Mouse (Mus musculus): ENCODE measurements around the gene Serpini1. TPM values are rescaled to one million over a fixed set of nuclear protein-coding genes. Genes with fewer than 3 reads are reported as not detected.
"Not testable (repeated sequence)": the region's sequence is repeated elsewhere in the genome, so short reads cannot be mapped to it uniquely, and the experiment has no call there.

The Serpini1 gene
- polyA plus RNA-seq, 1 experiment from 2014 or later: 164 TPM

DNA sequence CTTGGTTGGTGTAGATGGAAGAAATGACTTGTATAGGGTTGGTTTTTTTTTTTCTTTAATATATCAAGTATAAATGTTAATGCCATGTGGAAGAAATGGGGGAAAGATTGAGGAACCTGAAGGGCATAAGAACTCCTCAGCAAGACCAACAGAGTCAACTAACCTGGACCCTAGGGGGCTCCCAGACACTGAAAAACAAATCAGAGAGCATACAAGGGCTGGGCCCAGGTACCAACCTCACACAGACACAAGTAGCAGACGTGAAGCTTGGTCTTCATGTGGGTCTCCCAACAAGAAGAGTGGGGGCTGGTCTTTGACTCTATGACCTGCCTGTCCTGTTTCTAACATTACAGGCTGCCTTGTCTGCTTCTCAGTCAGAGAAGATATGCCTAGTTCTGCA lies 82.2 kb downstream of the Serpini1 start:
- H3K27me3 ChIP-seq (replicated peaks): no peaks in the 10 kb centered on the region
- no peak overlapping the region for H3K4me3 ChIP-seq (replicated peaks)
- H3K4me1 ChIP-seq: no peaks in the 10 kb centered on the region
- WGBS: 72% methylated on average over 1 of the region's 1 CpGs
- no peaks in the 10 kb centered on the region for H3K36me3 ChIP-seq
- no peak overlapping the region for H3K27ac ChIP-seq (replicated peaks)
- no peak for ATAC-seq (ENCODE audit: low FRiP score)
- H3K9me3 ChIP-seq (replicated peaks): no peaks in the 10 kb centered on the region
- H3K9ac ChIP-seq (replicated peaks): no peak overlapping the region
- H3K4me2 ChIP-seq: no peak overlapping the region

DNA sequence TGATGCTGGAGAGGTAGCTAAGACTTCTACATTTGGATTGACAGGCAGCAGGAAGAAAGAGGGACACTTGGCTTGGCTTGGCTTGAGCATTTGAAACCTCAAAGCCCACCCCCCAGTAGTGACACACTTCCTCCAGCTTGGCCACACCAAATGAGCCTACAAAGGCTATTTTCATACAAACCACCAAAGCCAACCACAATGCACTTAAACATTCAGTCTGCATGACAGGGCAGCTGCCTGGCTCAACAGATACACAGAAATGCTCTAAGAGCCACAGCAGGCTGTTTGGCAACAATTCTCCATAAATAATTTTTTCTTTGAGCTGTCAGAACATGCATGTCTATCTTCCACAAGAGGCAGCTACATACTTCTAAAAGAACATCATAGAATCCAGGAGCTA lies 90.2 kb downstream of the Serpini1 start:
- no peaks in the 10 kb centered on the region for H3K4me1 ChIP-seq
- ATAC-seq (ENCODE audit: low FRiP score): no peak

DNA sequence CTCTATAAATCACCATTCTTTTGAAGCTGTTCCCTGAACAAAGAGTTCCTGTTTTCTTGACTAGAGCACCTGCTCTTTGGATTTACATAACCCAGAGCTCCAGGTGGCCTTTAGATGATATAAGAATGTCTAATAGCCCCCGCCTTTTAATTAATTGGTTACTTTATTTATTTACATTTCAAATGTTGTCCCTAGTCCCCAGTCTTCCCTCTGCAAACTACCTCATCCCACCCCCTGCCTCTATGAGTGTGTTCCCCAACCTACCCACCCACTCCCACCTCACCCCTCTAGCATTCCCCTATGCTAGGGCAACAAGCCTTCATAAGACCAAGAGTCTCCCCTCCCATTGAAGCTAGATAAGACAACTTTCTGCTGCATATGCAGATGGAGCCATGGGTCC lies 90.9 kb downstream of the Serpini1 start:
- no peak overlapping the region for H3K27ac ChIP-seq (replicated peaks)
- no peaks in the 10 kb centered on the region for H3K36me3 ChIP-seq
- H3K4me1 ChIP-seq: no peaks in the 10 kb centered on the region
- no peaks in the 10 kb centered on the region for H3K9me3 ChIP-seq (replicated peaks)
- WGBS: 70% methylated on average over 1 of the region's 1 CpGs
- no peak overlapping the region for H3K9ac ChIP-seq (replicated peaks)
- ATAC-seq (ENCODE audit: low FRiP score): no peak
- no peaks in the 10 kb centered on the region for H3K27me3 ChIP-seq (replicated peaks)
- H3K4me3 ChIP-seq (replicated peaks): no peak overlapping the region
- no peak overlapping the region for H3K4me2 ChIP-seq

More for the DNA sequence above, 90.2 kb downstream of the Serpini1 start:
- no peak overlapping the region for H3K27ac ChIP-seq (replicated peaks)
- H3K36me3 ChIP-seq: no peaks in the 10 kb centered on the region
- H3K4me3 ChIP-seq (replicated peaks): no peak overlapping the region
- H3K9ac ChIP-seq (replicated peaks): no peak overlapping the region
- H3K9me3 ChIP-seq (replicated peaks): no peaks in the 10 kb centered on the region
- H3K4me2 ChIP-seq: no peak overlapping the region
- no peaks in the 10 kb centered on the region for H3K27me3 ChIP-seq (replicated peaks)

DNA sequence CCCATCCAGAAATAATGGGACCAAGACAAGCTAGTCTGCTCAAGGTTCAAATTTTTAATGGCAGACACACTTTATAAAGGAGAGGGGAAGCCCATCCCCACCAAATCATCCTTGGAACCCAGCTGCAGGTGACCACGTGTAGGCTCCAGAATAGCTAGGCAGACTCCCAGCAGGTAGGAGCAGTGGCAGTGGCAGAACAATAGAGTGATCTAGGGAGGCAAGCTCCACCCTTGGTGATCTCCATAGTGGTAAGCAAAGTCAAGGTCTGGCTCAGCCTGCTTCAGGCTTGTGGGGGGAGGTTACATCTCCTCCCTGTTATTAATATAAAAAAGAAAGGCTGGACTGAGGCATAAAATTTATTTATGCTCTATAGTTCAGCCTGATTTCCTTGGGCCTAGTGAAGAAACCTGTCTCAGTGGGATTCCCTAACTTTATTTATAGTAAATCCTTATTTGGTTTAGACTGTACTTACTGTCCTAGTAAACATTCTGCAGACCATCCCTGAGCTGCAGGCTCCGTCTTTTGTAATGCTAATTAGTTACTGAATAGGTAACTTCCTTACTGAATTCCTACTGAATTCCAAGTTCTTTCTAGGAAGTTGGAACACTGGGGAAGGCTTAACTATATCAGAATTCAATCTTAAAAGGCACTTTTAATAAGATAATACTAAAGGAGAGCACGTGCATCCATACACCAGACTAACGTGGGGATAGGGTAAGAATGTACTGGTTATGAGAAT lies 93.2 kb downstream of the Serpini1 start:
- not testable (repeated sequence) for H3K9ac ChIP-seq (replicated peaks); H3K4me2 ChIP-seq; H3K36me3 ChIP-seq; H3K27ac ChIP-seq (replicated peaks); H3K9me3 ChIP-seq (replicated peaks); H3K4me3 ChIP-seq (replicated peaks); H3K4me1 ChIP-seq; ATAC-seq (ENCODE audit: low FRiP score); H3K27me3 ChIP-seq (replicated peaks)
- WGBS: 59% methylated on average over 4 of the region's 4 CpGs

DNA sequence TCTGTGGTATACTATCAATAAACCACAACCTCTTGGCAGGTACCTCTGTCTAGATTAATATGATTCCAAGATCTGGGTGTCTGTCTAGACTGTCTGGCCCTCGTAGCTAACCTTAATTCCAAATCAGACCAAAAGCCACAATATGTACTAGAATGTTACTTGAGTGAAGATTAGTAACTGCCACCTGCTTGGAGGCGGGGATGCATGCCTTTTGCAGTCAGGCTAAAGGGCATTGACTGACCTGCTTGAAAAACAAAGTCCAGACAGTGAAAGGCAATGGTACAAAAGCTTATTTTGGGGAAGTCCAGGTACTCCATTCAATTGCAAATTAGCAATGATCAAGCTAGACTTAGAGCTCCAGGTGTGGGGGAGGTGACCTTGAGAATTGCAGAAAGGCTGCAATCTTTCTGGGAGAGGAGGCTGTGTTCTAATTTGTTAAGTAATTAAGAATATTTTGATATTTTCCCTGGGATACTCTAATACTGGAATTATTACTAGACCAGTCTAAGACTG lies 94.3 kb downstream of the Serpini1 start:
- no peaks in the 10 kb centered on the region for H3K4me1 ChIP-seq

DNA sequence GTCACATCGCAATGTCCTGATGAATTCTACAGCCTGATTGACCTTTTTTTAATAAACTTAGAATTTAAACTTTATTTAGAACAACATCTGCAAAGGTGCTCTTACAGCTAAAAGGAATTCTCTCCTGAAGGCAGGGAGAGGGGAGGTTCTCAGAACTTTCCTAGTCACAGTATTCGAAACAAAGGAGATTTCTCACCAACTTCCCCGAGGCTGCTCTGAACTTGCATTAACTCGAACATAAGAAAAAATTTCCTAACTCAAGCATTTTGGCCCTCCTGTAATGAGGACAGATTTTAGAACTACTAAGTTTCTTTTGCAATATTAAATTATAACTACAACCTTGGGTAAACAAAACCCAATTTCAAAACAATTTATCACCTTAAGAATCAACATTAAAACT lies 96.6 kb downstream of the Serpini1 start:
- not testable (repeated sequence) for H3K4me3 ChIP-seq (replicated peaks); H3K4me1 ChIP-seq; H3K9ac ChIP-seq (replicated peaks); H3K27ac ChIP-seq (replicated peaks); H3K27me3 ChIP-seq (replicated peaks); H3K36me3 ChIP-seq; H3K9me3 ChIP-seq (replicated peaks); ATAC-seq (ENCODE audit: low FRiP score); H3K4me2 ChIP-seq
- 80% methylated on average over 4 of the region's 4 CpGs for WGBS

More for the DNA sequence above, 94.3 kb downstream of the Serpini1 start:
- H3K4me3 ChIP-seq (replicated peaks): no peak overlapping the region
- 91% methylated on average over 2 of the region's 2 CpGs for WGBS
- no peaks in the 10 kb centered on the region for H3K27me3 ChIP-seq (replicated peaks)
- H3K9me3 ChIP-seq (replicated peaks): no peaks in the 10 kb centered on the region
- H3K4me2 ChIP-seq: no peak overlapping the region
- H3K9ac ChIP-seq (replicated peaks): no peak overlapping the region
- no peak overlapping the region for H3K27ac ChIP-seq (replicated peaks)
- no peak for ATAC-seq (ENCODE audit: low FRiP score)
- no peaks in the 10 kb centered on the region for H3K36me3 ChIP-seq

DNA sequence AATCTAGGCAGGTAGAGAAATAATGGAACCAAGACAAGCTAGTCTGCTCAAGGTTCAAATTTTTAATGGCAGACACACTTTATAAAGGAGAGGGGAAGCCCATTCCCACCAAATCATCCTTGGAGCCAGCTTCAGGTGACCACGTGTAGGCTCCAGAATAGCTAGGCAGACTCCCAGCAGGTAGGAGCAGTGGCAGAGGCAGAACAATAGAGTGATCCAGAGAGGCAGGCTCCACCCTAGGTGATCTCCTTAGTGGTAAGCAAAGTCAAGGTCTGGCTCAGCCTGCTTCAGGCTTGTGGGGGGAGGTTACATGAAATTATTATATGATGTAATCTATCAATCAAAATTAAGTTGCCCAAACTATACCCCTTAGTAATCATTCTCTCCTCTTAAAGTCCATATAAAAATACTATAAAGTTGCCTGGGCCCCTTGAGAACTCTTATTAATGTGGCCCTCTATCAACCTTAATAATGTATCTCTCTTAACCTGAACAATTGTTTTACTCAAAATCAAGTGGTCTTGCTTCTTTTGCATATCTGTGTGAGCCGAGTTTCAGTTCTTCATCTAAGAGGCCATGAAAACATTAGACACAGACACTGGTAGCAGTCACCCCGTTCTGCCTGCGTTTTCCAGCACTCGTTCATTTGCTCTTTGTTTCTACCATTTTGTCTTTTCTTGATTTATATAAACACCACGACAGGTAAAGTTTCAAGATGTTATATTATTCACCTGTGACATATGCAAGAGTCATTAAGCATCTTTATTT lies 98.4 kb downstream of the Serpini1 start:
- WGBS: 82% methylated on average over 6 of the region's 6 CpGs
- no peak for ATAC-seq (ENCODE audit: low FRiP score)
- H3K36me3 ChIP-seq: no peaks in the 10 kb centered on the region
- no peak overlapping the region for H3K4me3 ChIP-seq (replicated peaks)
- no peaks in the 10 kb centered on the region for H3K4me1 ChIP-seq
- no peaks in the 10 kb centered on the region for H3K9me3 ChIP-seq (replicated peaks)
- H3K27ac ChIP-seq (replicated peaks): no peak overlapping the region
- no peak overlapping the region for H3K9ac ChIP-seq (replicated peaks)
- H3K27me3 ChIP-seq (replicated peaks): no peaks in the 10 kb centered on the region
- no peak overlapping the region for H3K4me2 ChIP-seq

DNA sequence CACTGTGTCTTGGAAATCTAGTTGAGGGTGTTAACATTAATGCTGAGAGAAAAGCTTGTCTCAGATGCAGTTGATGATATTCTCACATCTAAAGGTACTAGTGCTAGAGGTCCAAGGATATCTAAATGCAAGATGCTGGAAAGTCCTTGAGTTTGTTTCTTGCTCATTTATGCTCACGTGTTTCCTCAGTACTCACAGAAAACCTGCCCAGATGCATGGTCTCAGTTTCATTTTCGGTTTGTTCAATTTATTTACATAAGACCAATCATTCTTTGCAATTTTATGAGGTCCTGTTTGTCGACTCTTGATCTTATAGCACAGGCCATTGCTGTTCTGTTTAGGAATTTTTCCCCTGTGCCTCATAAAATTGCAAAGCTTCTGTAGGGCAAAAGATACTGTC lies 109.6 kb downstream of the Serpini1 start:
- H3K9me3 ChIP-seq (replicated peaks): no peaks in the 10 kb centered on the region
- no peak overlapping the region for H3K27ac ChIP-seq (replicated peaks)
- H3K4me3 ChIP-seq (replicated peaks): no peak overlapping the region
- no peak for ATAC-seq (ENCODE audit: low FRiP score)
- H3K36me3 ChIP-seq: no peaks in the 10 kb centered on the region
- no peak overlapping the region for H3K4me2 ChIP-seq
- H3K9ac ChIP-seq (replicated peaks): no peak overlapping the region
- H3K4me1 ChIP-seq: no peaks in the 10 kb centered on the region
- 80% methylated on average over 3 of the region's 3 CpGs for WGBS
- no peaks in the 10 kb centered on the region for H3K27me3 ChIP-seq (replicated peaks)

DNA sequence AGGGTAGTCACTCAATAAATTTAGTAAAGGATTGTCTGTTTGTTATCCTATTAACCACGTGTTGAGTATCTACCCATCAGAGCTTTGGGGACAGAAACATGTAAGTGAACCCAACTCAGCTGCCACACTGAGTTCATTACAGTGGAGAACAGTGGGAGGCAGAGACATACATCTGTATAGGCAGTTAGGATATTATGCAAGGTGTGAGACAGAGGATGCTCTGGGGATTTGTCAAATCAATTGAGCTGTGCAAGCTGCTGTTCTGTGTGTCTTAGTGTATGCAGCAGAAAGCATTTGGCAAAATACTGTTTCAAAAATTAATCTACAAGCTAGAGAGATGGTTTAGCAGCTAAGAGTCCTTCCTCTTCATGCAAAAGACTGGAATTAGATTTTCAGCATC lies 113.1 kb downstream of the Serpini1 start:
- WGBS: 42% methylated on average over 1 of the region's 1 CpGs
- no peak overlapping the region for H3K4me2 ChIP-seq
- no peaks in the 10 kb centered on the region for H3K36me3 ChIP-seq
- H3K27ac ChIP-seq (replicated peaks): no peak overlapping the region
- no peak overlapping the region for H3K9ac ChIP-seq (replicated peaks)
- H3K9me3 ChIP-seq (replicated peaks): no peaks in the 10 kb centered on the region
- H3K4me3 ChIP-seq (replicated peaks): no peak overlapping the region
- no peak for ATAC-seq (ENCODE audit: low FRiP score)
- no peaks in the 10 kb centered on the region for H3K4me1 ChIP-seq
- H3K27me3 ChIP-seq (replicated peaks): no peaks in the 10 kb centered on the region

DNA sequence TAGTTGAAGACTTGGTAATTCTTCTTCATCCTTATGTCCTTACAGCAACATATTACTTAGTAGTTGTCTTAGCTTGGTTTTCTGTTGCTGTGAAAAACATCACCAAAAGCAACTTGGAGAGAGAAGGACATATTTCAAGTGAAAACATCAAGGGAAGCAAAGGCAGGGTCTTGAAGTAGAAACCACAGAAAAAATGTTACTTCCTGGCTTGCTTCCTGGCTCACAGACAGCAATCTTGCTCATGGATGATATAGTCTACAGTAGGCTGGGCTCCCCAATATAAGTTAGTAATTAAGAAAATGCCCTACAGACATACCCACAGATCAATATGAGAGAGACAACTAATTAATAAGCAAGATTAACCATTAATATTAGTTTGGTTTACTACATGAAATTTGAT lies 125.5 kb downstream of the Serpini1 start:
- Histone ChIP-seq H3K4me2 (no peak overlapping the region), H3K4me3 (replicated peaks) (no peak overlapping the region), H3K27ac (replicated peaks) (no peak overlapping the region), H3K9me3 (replicated peaks) (no peaks in the 10 kb centered on the region), H3K36me3 (no peaks in the 10 kb centered on the region), H3K9ac (replicated peaks) (no peak overlapping the region), H3K4me1 (no peaks in the 10 kb centered on the region), H3K27me3 (replicated peaks) (no peaks in the 10 kb centered on the region)
- ATAC-seq (ENCODE audit: low FRiP score): no peak

DNA sequence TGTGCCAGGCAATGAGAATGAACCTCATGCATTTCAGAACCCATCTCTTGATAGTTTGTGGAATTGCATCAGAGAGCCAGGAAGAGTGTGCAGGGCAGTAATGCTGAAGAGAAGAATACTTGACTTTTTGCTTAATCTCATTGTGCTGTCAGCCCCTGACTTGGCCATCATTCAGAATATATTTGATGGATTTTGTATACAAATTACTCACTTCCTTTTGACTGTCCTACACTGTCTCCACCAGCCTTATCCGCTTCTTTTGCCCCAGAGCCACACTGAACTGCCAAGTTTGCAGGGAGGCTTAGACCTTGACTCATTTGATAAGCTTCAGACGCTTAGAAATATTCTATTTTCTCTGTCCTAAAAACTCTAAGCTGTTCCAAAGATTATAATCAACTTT lies 129.4 kb downstream of the Serpini1 start:
- no peaks in the 10 kb centered on the region for H3K9me3 ChIP-seq (replicated peaks)
- H3K9ac ChIP-seq (replicated peaks): no peak overlapping the region
- WGBS: 87% methylated on average over 2 of the region's 2 CpGs
- H3K4me2 ChIP-seq: no peak overlapping the region
- no peak overlapping the region for H3K4me3 ChIP-seq (replicated peaks)
- H3K4me1 ChIP-seq: no peaks in the 10 kb centered on the region
- no peak overlapping the region for H3K27ac ChIP-seq (replicated peaks)
- ATAC-seq (ENCODE audit: low FRiP score): no peak
- no peaks in the 10 kb centered on the region for H3K27me3 ChIP-seq (replicated peaks)
- no peaks in the 10 kb centered on the region for H3K36me3 ChIP-seq

DNA sequence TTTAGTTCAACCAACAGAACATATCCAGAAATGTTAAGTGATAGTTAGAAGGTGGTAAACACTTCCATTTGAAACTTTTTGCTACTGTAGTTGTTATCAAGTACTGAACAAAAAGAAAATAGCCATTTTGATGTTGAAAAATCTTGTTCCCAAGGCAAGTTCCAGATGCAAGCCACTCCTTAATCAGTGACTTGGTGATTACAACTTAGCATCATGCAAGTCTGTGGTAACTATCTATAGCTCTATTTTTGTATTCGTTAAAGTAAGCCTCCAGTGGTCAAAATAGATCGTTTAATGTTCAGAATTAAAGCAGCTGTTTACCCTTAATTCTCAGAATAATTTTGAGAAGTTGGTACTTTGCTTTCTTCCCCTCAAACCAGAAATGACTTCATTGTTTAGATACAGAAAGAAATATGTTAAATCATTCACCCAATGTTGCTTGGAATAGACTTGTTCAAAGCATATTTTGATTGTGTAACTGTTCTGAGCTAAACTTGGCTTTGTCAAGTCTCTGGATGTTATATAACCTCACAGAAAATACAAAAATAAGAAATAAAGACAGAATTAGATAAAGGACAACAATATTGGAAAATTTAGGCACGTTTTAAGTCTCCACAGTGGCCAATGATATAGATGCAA lies 130.0 kb downstream of the Serpini1 start:
- no peak overlapping the region for H3K9ac ChIP-seq (replicated peaks)
- no peaks in the 10 kb centered on the region for H3K4me1 ChIP-seq
- no peak overlapping the region for H3K27ac ChIP-seq (replicated peaks)
- no peak overlapping the region for H3K4me3 ChIP-seq (replicated peaks)
- ATAC-seq (ENCODE audit: low FRiP score): no peak
- H3K4me2 ChIP-seq: no peak overlapping the region
- H3K9me3 ChIP-seq (replicated peaks): no peaks in the 10 kb centered on the region
- H3K36me3 ChIP-seq: no peaks in the 10 kb centered on the region
- WGBS: 82% methylated on average over 3 of the region's 3 CpGs
- no peaks in the 10 kb centered on the region for H3K27me3 ChIP-seq (replicated peaks)

All from neural tube, embryonic 15.5 days (tissue).